Mouse (Mus musculus) brain, embryonic 18.5 days (tissue): ENCODE results near the gene Zrsr1.

Experiments
- DNase-seq: peaks from one replicate; pipeline ENCODE4 v3.0.0-alpha.2; 2012; ENCODE audit warnings: low read depth, low spot score

Gene Zrsr1

GRCm38 (mm10) chr11:22972746-22973526 is 1.1 kb downstream of the Zrsr1 start:
- DNase-seq, result peak; percentile 66

- no peak for DNase-seq
These were observed 1.8 kb downstream of the Zrsr1 start for GRCm38 (mm10) chr11:22973599-22973998.

GRCm38 (mm10) chr11:22978215-22978614 is 6.4 kb downstream of the Zrsr1 start:
- DNase-seq, result no peak

GRCm38 (mm10) chr11:22978711-22979110 is 6.9 kb downstream of the Zrsr1 start:
- DNase-seq, result no peak

- DNase-seq, result no peak
These were observed 7.4 kb downstream of the Zrsr1 start for GRCm38 (mm10) chr11:22979221-22979620.

- no peak for DNase-seq
These were observed 9.2 kb downstream of the Zrsr1 start for GRCm38 (mm10) chr11:22981041-22981440.

- no peak for DNase-seq
These were observed 9.7 kb downstream of the Zrsr1 start for GRCm38 (mm10) chr11:22981543-22981950.

- peak; percentile 83 for DNase-seq
These were observed 10.4 kb downstream of the Zrsr1 start, which contains the start of the genes Gm28048 and Commd1 for GRCm38 (mm10) chr11:22981984-22982757. Gene Gm28048 (minus strand): TSS chr11:22982090. Gene Commd1 (minus strand): TSS chr11:22982382.

GRCm38 (mm10) chr11:22982846-22983245 is 11.0 kb downstream of the Zrsr1 start:
- DNase-seq, result no peak

GRCm38 (mm10) chr11:22985510-22985909 is 13.7 kb downstream of the Zrsr1 start:
- DNase-seq, result no peak

GRCm38 (mm10) chr11:22987357-22987756 is 15.6 kb downstream of the Zrsr1 start:
- DNase-seq, result no peak

- no peak for DNase-seq
These were observed 18.0 kb downstream of the Zrsr1 start for GRCm38 (mm10) chr11:22989786-22990185.

GRCm38 (mm10) chr11:22990393-22991126 is 18.8 kb downstream of the Zrsr1 start, which contains the start of gene Cct4:
Gene Cct4 (plus strand): TSS chr11:22990519.
- DNase-seq, result peak; percentile 75

GRCm38 (mm10) chr11:22991218-22991835 is 19.5 kb downstream of the Zrsr1 start:
- no peak for DNase-seq

GRCm38 (mm10) chr11:22994271-22994670 is 22.5 kb downstream of the Zrsr1 start:
- DNase-seq, result no peak

GRCm38 (mm10) chr11:22995461-22995860 is 23.7 kb downstream of the Zrsr1 start:
- DNase-seq, result no peak

- no peak for DNase-seq
These were observed 26.5 kb downstream of the Zrsr1 start for GRCm38 (mm10) chr11:22998308-22998707.

GRCm38 (mm10) chr11:23005276-23005675 is 33.5 kb downstream of the Zrsr1 start:
- no peak for DNase-seq

- no peak for DNase-seq
These were observed 35.3 kb downstream of the Zrsr1 start for GRCm38 (mm10) chr11:23007166-23007480.

GRCm38 (mm10) chr11:23007481-23008180 is 35.8 kb downstream of the Zrsr1 start, which contains the start of gene Fam161a:
Gene Fam161a (plus strand): TSS chr11:23007531.
- peak; percentile 90 for DNase-seq
